Mouse (Mus musculus) liver, embryonic 11.5 days (tissue): ENCODE data around the gene BC034090. TPM values are rescaled to one million over a fixed set of nuclear protein-coding genes. Genes with fewer than 3 reads are reported as not detected.

Source experiments
- ATAC-seq: fragments of 200-750 bp; cut with Nextera tagmentation; replicated peaks from 2 replicates; pipeline ENCODE4 v1.8.0; 2017; ENCODE audit warnings: moderate number of reproducible peaks, mild to moderate bottlenecking, moderate TSS enrichment, moderate library complexity; ENCODE audit not compliant: low FRiP score
- DNase-seq: peaks from one replicate; pipeline ENCODE4 v3.0.0-alpha.2; 2017; ENCODE audit warnings: low spot score
- H3K27ac ChIP-seq: fragments of 300-500 bp; sonication (generic); 2 replicates; pipeline ENCODE4 v1.5.1; 2014; ENCODE audit warnings: mild to moderate bottlenecking, low read depth, low read length, control low read depth
- H3K27me3 ChIP-seq: fragments of 300-500 bp; sonication (generic); replicated peaks from 2 replicates; pipeline ENCODE4 v1.6.1; 2014; ENCODE audit warnings: low read length, mixed read lengths; ENCODE audit not compliant: control insufficient read depth, insufficient read depth
- H3K36me3 ChIP-seq: fragments of 300-500 bp; sonication (generic); 2 replicates; pipeline ENCODE4 v1.6.1; 2014; ENCODE audit warnings: mild to moderate bottlenecking, low read length, moderate library complexity, mixed read lengths; ENCODE audit not compliant: control insufficient read depth, insufficient read depth
- H3K4me1 ChIP-seq: fragments of 300-500 bp; sonication (generic); replicated peaks from 2 replicates; pipeline ENCODE4 v1.6.1; 2014; ENCODE audit warnings: low read length, mixed read lengths; ENCODE audit not compliant: control insufficient read depth, insufficient read depth
- H3K4me2 ChIP-seq: fragments of 300-500 bp; sonication (generic); 2 replicates; pipeline ENCODE4 v1.6.1; 2014; ENCODE audit warnings: mild to moderate bottlenecking, control low read depth, moderate library complexity
- H3K4me3 ChIP-seq: fragments of 300-500 bp; sonication (generic); 2 replicates; pipeline ENCODE4 v1.5.1; 2014; ENCODE audit warnings: low read depth, low read length, control low read depth
- H3K9ac ChIP-seq: fragments of 300-500 bp; sonication (generic); 2 replicates; pipeline ENCODE4 v1.6.1; 2014; ENCODE audit warnings: low read depth, low read length, control low read depth
- H3K9me3 ChIP-seq: fragments of 300-500 bp; sonication (generic); 2 replicates; pipeline ENCODE4 v1.6.1; 2016; ENCODE audit warnings: low read length, inconsistent platforms, mixed read lengths; ENCODE audit not compliant: control insufficient read depth
- WGBS: fragments of 180-500 bp; shearing (Covaris S2); extraction: QIAGEN DNeasy Blood & Tissue Kit; methylation state at CpG from one replicate; pipeline ENCODE4 v1.1.7; 2014; 5-methylcytosine and 5-hydroxymethylcytosine counted together
- polyA plus RNA-seq: library from polyadenylated mRNA; unstranded; fragments of >200 nt; fragmentation: Nextera tagmentation; extraction: Ambion mirVana; gene quantifications from 2 replicates; pipeline ENCODE4 v1.2.1, GENCODE M21; 2014

The BC034090 gene
- polyA plus RNA-seq, 1 experiment from 2014 or later: 1.8 TPM

GRCm38 (mm10) chr1:155229464-155230411 lies 14.5 kb downstream of the BC034090 start:
- Histone ChIP-seq H3K36me3 (no peaks in the 10 kb centered on the region), H3K9me3 (no peaks in the 10 kb centered on the region), H3K4me1 (peaks cover 11% of the 10 kb centered on the region), H3K4me3 (no peak overlapping the region), H3K27ac (peak overlapping the region; percentile 26; the same call in 1 of the 2 replicates), H3K27me3 (no peaks in the 10 kb centered on the region), H3K9ac (no peak overlapping the region), H3K4me2 (no peak overlapping the region)
- ATAC-seq: no peak
- WGBS: 53% methylated on average over 14 of the region's 14 CpGs
- DNase-seq: no peak

- DNase-seq (peak; percentile 79), ATAC-seq (peak; percentile 81)
- H3K9me3 ChIP-seq: no peaks in the 10 kb centered on the region
- peak overlapping the region; percentile 41; the same call in 1 of the 2 replicates for H3K27ac ChIP-seq
- 18% methylated on average over 16 of the region's 16 CpGs for WGBS
- peak overlapping the region; percentile 55 for H3K9ac ChIP-seq
- peak overlapping the region; percentile 34; the same call in 1 of the 2 replicates for H3K4me3 ChIP-seq
- no peaks in the 10 kb centered on the region for H3K36me3 ChIP-seq
- peaks cover 10% of the 10 kb centered on the region for H3K4me1 ChIP-seq
- no peaks in the 10 kb centered on the region for H3K27me3 ChIP-seq
- peak overlapping the region; percentile 78 for H3K4me2 ChIP-seq
These were observed 20.2 kb downstream of the BC034090 start for GRCm38 (mm10) chr1:155223849-155224554.

GRCm38 (mm10) chr1:155223036-155223435 lies 21.2 kb downstream of the BC034090 start:
- H3K36me3 ChIP-seq: no peaks in the 10 kb centered on the region
- H3K4me3 ChIP-seq: no peak overlapping the region
- no peak overlapping the region for H3K9ac ChIP-seq
- 64% methylated on average over 6 of the region's 6 CpGs for WGBS
- H3K27ac ChIP-seq: no peak overlapping the region
- DNase-seq (no peak), ATAC-seq (no peak)
- peaks cover 10% of the 10 kb centered on the region for H3K4me1 ChIP-seq
- H3K27me3 ChIP-seq: no peaks in the 10 kb centered on the region
- H3K9me3 ChIP-seq: no peaks in the 10 kb centered on the region
- H3K4me2 ChIP-seq: peak overlapping the region; percentile 78

GRCm38 (mm10) chr1:155222101-155222669 lies 22.1 kb downstream of the BC034090 start:
- no peaks in the 10 kb centered on the region for H3K27me3 ChIP-seq
- H3K9ac ChIP-seq: 0 out of 2 replicates have a peak overlapping the region, but pooled peaks have one; percentile 14
- H3K36me3 ChIP-seq: no peaks in the 10 kb centered on the region
- 73% methylated on average over 11 of the region's 11 CpGs for WGBS
- ATAC-seq (no peak), DNase-seq (no peak)
- H3K27ac ChIP-seq: no peak overlapping the region
- peaks cover 10% of the 10 kb centered on the region for H3K4me1 ChIP-seq
- no peaks in the 10 kb centered on the region for H3K9me3 ChIP-seq
- H3K4me2 ChIP-seq: no peak overlapping the region
- H3K4me3 ChIP-seq: no peak overlapping the region

GRCm38 (mm10) chr1:155218924-155219323 lies 25.3 kb downstream of the BC034090 start:
- Histone ChIP-seq H3K27ac (no peak overlapping the region), H3K36me3 (no peaks in the 10 kb centered on the region), H3K9me3 (no peaks in the 10 kb centered on the region), H3K4me2 (no peak overlapping the region), H3K4me1 (peaks cover 13% of the 10 kb centered on the region), H3K4me3 (no peak overlapping the region), H3K27me3 (no peaks in the 10 kb centered on the region), H3K9ac (no peak overlapping the region)
- WGBS: 78% methylated on average over 5 of the region's 5 CpGs
- ATAC-seq: no peak
- DNase-seq: no peak

GRCm38 (mm10) chr1:155217865-155218541 lies 26.2 kb downstream of the BC034090 start:
- Histone ChIP-seq H3K36me3 (no peaks in the 10 kb centered on the region), H3K9ac (no peak overlapping the region), H3K4me1 (peaks cover 12% of the 10 kb centered on the region; the same call in 1 of the 2 replicates), H3K4me3 (no peak overlapping the region), H3K4me2 (no peak overlapping the region), H3K27me3 (no peaks in the 10 kb centered on the region), H3K27ac (no peak overlapping the region), H3K9me3 (no peaks in the 10 kb centered on the region)
- ATAC-seq (no peak), DNase-seq (no peak)
- WGBS: 55% methylated on average over 9 of the region's 9 CpGs

- Histone ChIP-seq H3K4me1 (peaks cover 22% of the 10 kb centered on the region; the same call in 1 of the 2 replicates), H3K27me3 (no peaks in the 10 kb centered on the region)
These were observed 27.4 kb downstream of the BC034090 start for GRCm38 (mm10) chr1:155216844-155217243.

GRCm38 (mm10) chr1:155216313-155216712 lies 27.9 kb downstream of the BC034090 start:
- Histone ChIP-seq H3K4me3 (no peak overlapping the region), H3K9me3 (no peaks in the 10 kb centered on the region), H3K36me3 (no peaks in the 10 kb centered on the region), H3K4me1 (peaks cover 24% of the 10 kb centered on the region; the same call in 1 of the 2 replicates), H3K27me3 (no peaks in the 10 kb centered on the region), H3K9ac (no peak overlapping the region), H3K27ac (no peak overlapping the region), H3K4me2 (no peak overlapping the region)
- 87% methylated on average over 11 of the region's 11 CpGs for WGBS
- DNase-seq (no peak), ATAC-seq (no peak)

More at GRCm38 (mm10) chr1:155216844-155217243, 27.4 kb downstream of the BC034090 start:
- H3K4me2 ChIP-seq: no peak overlapping the region
- no peak overlapping the region for H3K9ac ChIP-seq
- no peak for ATAC-seq
- H3K36me3 ChIP-seq: no peaks in the 10 kb centered on the region
- no peak overlapping the region for H3K27ac ChIP-seq
- DNase-seq: no peak
- WGBS: 69% methylated on average over 6 of the region's 6 CpGs
- H3K9me3 ChIP-seq: no peaks in the 10 kb centered on the region
- no peak overlapping the region for H3K4me3 ChIP-seq
